Mouse (Mus musculus): ENCODE data around the gene Lmx1b.

The Lmx1b gene

GRCm38 (mm10) chr2:33630081-33631021 is 10.0 kb downstream of the Lmx1b start:
- no peak for DNase-seq

GRCm38 (mm10) chr2:33629641-33630040 is 10.7 kb downstream of the Lmx1b start:
- no peak for DNase-seq

DNA sequence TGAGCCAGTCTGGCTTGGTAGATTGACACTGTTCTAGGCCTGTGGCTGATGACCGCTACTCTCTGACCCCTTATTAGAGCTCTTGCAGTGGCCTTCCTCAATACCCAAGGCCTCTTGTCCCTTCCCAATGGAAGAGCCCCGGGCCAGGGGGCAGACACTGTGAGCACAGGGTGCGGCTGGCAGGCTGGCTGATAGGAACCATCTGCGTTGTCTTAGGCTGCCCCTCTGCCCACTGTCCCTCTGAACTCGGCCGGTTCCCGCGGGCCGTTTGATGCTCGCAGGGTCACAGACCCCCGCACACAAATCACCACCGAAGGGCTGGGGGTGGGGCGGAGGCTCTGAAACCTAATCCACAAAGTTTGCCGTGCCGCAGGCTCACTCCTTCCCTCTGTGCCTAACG is 11.5 kb downstream of the Lmx1b start:
- no peak for DNase-seq

GRCm38 (mm10) chr2:33627058-33627375 is 13.3 kb downstream of the Lmx1b start:
- no peak for DNase-seq

DNA sequence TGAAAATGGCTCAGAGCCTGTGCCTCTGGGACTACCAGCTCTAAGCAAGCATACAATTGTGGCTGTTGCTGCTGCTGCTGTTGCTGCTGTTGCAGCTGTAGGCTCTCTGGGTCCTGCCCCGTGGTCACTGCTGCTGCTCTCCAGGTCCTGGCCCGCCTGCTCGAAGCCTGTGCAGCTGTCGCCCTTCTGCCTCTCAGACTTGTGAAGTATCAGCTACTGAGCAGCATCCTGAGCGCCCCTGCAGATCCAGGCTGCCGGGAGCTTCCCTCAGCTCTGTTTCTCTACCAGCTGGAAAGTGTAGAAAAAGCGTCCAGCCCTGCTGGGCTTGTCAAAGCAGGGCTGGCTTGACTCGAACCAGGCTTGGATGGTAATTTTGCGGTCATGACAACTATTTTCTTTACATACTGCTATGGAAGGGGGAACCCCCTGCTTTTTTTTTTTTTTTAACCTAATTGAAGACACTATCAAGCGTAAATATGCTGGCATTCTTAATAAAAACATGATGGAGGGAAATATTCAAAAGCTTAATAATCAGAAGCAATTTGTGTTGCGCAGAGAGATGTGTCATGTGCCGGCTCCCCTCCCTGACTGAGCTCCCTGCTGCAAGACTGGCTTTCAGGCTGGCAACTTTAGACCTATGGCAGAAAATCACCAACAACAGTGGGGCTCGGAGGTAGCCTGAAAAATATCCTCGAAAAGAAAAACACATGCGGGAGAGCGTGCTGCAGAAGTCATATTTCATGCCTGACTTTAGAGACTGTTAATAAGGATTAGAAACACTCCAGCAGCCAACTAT is 13.9 kb downstream of the Lmx1b start:
- no peak for DNase-seq

DNA sequence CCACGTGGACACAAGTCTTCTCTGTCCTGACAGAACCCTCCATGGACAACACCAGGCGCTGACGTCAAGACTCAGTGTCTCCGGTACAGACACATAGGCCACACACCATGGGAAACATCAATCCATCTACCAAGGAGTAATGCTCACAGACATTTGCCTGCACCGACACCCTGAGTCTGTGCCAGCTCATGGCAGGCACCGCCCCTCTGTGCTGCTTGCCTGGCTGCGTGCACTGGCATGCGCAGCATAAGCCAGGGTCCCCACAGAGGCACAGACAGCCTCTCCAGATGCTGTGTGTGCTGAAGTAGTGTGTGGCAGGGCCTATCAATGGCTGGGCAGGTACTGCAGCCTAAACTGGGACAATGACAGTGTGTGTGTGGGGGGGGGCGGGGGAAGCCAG is 22.6 kb downstream of the Lmx1b start:
- no peak for DNase-seq

- no peak for DNase-seq
Measured at GRCm38 (mm10) chr2:33616411-33616843, 23.9 kb downstream of the Lmx1b start.

- no peak for DNase-seq
Measured at GRCm38 (mm10) chr2:33615843-33616344, 24.4 kb downstream of the Lmx1b start.

DNA sequence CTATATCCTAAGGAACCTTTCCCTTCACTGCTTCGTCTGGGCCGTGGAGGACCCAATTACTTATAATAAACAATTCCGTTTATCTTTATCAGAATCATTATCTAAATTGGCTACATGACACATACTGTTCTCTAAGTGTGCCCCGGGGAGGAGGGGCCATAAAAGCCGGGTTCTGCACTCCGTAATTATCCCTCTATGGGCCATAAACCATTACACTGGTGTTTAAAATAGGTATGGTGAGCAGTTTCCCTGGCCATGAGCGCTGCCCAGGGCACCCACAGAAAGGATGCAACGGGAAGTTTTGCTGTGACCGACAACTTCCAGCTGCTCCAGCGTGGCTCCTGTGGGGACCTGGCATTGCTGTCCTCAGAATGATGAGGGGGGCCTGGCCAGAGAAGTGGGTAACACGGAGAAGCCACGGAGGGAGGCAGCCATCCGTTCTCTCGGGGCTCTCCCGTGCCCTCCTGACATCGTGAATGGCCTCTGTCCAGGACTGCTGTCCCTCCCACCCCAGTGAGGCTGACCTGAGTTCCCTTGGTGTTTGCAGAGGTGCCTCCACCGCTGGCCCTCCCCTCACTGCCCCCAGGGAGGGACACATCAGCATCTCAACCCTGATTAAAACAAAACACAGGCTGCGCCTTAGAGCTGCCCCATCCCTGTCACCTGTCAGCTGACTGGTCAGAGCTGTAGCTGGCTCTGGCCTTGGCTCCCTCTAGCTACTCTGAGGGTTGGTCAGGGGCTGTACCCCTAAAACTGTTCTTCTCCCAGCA is 34.6 kb downstream of the Lmx1b start:
- no peak for DNase-seq

DNA sequence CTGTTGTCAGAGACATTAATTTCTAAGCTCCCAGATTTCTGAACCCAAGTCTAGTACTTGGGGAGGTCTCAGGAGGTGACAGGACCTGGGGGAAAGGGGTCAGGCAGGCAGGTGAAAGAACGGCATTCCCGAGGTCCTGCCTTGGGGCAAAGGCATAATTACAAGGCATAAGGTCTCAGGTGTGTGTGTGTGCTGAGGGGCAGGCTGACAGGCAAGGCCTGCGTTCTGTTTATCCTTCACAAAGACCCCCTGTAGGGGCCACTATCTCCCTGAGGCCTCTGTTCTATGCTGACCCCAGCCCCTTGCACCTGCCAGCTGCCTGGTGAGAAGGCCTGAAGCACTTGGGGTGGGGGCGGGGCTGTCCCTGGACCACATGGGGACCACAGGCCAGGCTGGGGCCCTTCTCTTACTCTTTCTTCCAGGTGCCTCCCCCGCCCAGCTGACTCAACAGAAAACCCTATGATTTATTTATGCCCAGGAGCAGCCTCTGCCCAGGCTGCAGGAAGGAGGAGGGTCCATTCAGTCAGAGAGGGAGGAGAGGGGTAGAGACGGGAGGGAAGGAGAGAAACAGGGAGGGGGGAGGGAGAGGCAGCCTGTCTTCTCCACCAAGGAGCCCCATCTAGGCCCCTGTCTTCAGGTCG is 35.3 kb downstream of the Lmx1b start:
- no peak for DNase-seq

GRCm38 (mm10) chr2:33600520-33600919 is 39.8 kb downstream of the Lmx1b start:
- no peak for DNase-seq

- DNase-seq, result no peak
Measured at GRCm38 (mm10) chr2:33597384-33597783, 42.9 kb downstream of the Lmx1b start.

DNA sequence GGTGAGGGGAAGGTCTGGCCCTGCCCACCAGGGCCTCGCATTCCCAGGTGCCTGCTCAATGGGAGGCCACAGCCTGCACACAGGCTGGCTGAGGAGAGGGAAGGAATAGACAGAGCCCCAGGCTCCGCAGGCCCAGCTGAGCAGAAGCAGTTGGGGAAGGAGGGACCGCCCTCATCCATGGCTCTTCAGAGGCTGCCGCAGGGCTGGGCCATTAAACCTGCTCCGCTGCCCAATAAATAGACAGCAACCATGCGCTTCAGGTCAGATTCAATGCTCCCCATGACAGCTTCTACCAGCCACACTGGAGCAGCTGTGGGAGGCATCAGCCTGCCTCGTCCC is 45.3 kb downstream of the Lmx1b start:
- DNase-seq, result no peak

GRCm38 (mm10) chr2:33594181-33595084 is 45.9 kb downstream of the Lmx1b start:
- no peak for DNase-seq

- DNase-seq, result no peak
Measured at GRCm38 (mm10) chr2:33592931-33593555, 47.3 kb downstream of the Lmx1b start.

GRCm38 (mm10) chr2:33589280-33589679 is 51.0 kb downstream of the Lmx1b start:
- DNase-seq, result no peak

GRCm38 (mm10) chr2:33584937-33585910 is 55.1 kb downstream of the Lmx1b start:
- no peak for DNase-seq

- DNase-seq, result no peak
Measured at GRCm38 (mm10) chr2:33583761-33584160, 56.5 kb downstream of the Lmx1b start.

DNA sequence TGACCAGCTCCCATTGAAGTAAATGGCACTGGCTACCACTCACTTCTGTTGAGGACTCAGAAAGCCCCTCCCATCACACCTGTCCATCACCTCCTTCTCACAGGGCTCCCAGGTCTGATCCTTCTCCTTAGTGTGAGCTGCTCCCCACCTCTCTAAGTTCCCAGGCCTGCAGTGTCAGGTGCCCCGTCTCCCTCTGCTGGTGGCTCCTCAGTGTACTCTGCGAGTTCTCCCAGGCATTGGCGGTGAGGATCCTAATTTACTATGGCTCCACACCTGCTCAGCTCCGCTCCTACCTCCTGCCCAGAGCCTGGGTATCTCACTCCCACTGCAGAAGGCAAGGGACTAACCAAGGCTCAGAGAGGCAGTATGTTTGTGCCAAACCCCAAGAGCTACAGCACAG is 57.0 kb downstream of the Lmx1b start:
- no peak for DNase-seq

All from lung, postnatal 14 days (tissue).